In genomic region chr2:154539720-154540119, GRCm38 (mm10) we compare ENCODE assay signal across 9 mouse cellular contexts. TPM values are rescaled to one million over a fixed set of nuclear protein-coding genes. Genes with fewer than 3 reads are reported as not detected.
A peak's percentile ranks its signal among the peaks of the same experiment; 100 is the strongest.
DNase-seq lines count a peak whose midpoint lies in the region; ATAC-seq and TF ChIP-seq lines count a peak whose summit lies in the region.
"Had no signal": no experiment of that assay in that cellular context is flagged by ENCODE, and none has a peak within 500 bp of the region (broad histone marks: within the 10 kb centered on the region; RNA-seq: fewer than 3 reads in every experiment).

No protein-coding gene starts in this region.

- no peaks in the 10 kb centered on the region for H3K9me3 ChIP-seq in CH12.LX (replicated peaks; ENCODE audit: low read length)
- H3K9me3 ChIP-seq: heart, embryonic 13.5 days had no signal

- peaks cover 0 to 10% of the 10 kb centered on the region in 2 experiments; a peak in 2 of 4 replicates for H3K4me1 ChIP-seq in CH12.LX (ENCODE audit: control insufficient read depth in 1 of 2, insufficient read depth in 2 of 2)

- peak; percentile 91 for TF ChIP-seq CTCF in layer of hippocampus, adult 2 months (conservative IDR thresholded peaks at IDR 0.05)
- TF ChIP-seq CTCF in CH12.LX (conservative IDR thresholded peaks at IDR 0.05 in 1 of 2, IDR thresholded peaks at IDR 0.05 in 1 of 2; ENCODE audit: low read depth in 2 of 2, low read length in 2 of 2), result peak in 1 of 2 experiments; percentile 75; a peak in 3 of 4 replicates

- TF ChIP-seq POLR2A in CH12.LX (IDR thresholded peaks at IDR 0.05; ENCODE audit: low read depth, low read length), result no peak

- no peaks in the 10 kb centered on the region for H3K79me2 ChIP-seq in CH12.LX (replicated peaks; ENCODE audit: control insufficient read depth, extremely low read depth, insufficient read depth, poor library complexity, severe bottlenecking)

- in situ Hi-C loops in CH12.LX (cut with MboI; ENCODE audit: low pct_ligation_motif_present, low pct_unique_long_range_greater_than_20kb, low sequenced_read_pairs), result no loop called here

- no peak overlapping the region for H3K4me3 ChIP-seq in layer of hippocampus, adult 2 months
- no peak overlapping the region for H3K4me3 ChIP-seq in CH12.LX (replicated peaks in 1 of 3; ENCODE audit: low read depth in 2 of 3, low read length in 2 of 3, poor library complexity in 1 of 3)
- H3K4me3 ChIP-seq: heart, embryonic 13.5 days had no signal

- dilution Hi-C loops in CH12.LX (cut with MboI; ENCODE audit: extremely low pct_ligation_motif_present, extremely low pct_unique_long_range_greater_than_20kb, low sequenced_read_pairs), result no loop called here

- no peak for TF ChIP-seq EP300 in CH12.LX (IDR thresholded peaks at IDR 0.05; ENCODE audit: low read length)

- no peak overlapping the region for H3K9ac ChIP-seq in CH12.LX (ENCODE audit: insufficient read depth, low read depth)
- H3K9ac ChIP-seq: heart, embryonic 13.5 days had no signal

- H3K36me3 ChIP-seq in CH12.LX (replicated peaks in 1 of 2; ENCODE audit: control insufficient read depth in 1 of 2, insufficient read depth in 1 of 2, low read length in 1 of 2), result peaks cover 15 to 81% of the 10 kb centered on the region in 2 experiments

- H3K4me2 ChIP-seq in CH12.LX (ENCODE audit: insufficient read depth, low read depth, poor library complexity, severe bottlenecking), result no peak overlapping the region
- H3K4me2 ChIP-seq: heart, embryonic 13.5 days had no signal

- DNase-seq in cerebellum, adult 9-11 months, result peak; percentile 33
- DNase-seq in cerebellum, adult 8-10 months, result no peak
- DNase-seq in layer of hippocampus, adult 2 months (ENCODE audit: low spot score in 2 of 2), result peak; percentile 48 to 59
- no peak for DNase-seq in layer of hippocampus, postnatal 36 days
- peak; percentile 37 for DNase-seq in CH12.LX (ENCODE audit: extremely low read depth)
- DNase-seq in cerebellum, postnatal 36 days, result peak; percentile 54 to 65
- no peak for DNase-seq in ovary, adult 18-20 months (ENCODE audit: low spot score)

- 0 out of 2 replicates have a peak, but pooled peaks have one; percentile 24 for ATAC-seq in monocyte, adult 5-6 weeks (replicated peaks; ENCODE audit: insufficient number of reproducible peaks, low FRiP score, low TSS enrichment, poor library complexity, severe bottlenecking)

- peak; percentile 74 for TF ChIP-seq RAD21 in CH12.LX (IDR thresholded peaks at IDR 0.05; ENCODE audit: low read depth, low read length)

- H3K27me3 ChIP-seq in CH12.LX (replicated peaks), result no peaks in the 10 kb centered on the region
- H3K27me3 ChIP-seq: heart, embryonic 13.5 days had no signal

- peak overlapping the region; percentile 84; the same call in 1 of the 2 replicates for H3K27ac ChIP-seq in layer of hippocampus, adult 2 months
- H3K27ac ChIP-seq in CH12.LX (ENCODE audit: insufficient read depth, low read depth), result no peak overlapping the region
- H3K27ac ChIP-seq: heart, embryonic 13.5 days had no signal

TF ChIP-seq in CH12.LX, 34 proteins besides CTCF, POLR2A, EP300 and RAD21:
- no peak for TF ChIP-seq MXI1 (IDR thresholded peaks at IDR 0.05; ENCODE audit: low read depth, low read length)
- TF ChIP-seq KAT2A (IDR thresholded peaks at IDR 0.05; ENCODE audit: insufficient replicate concordance, low read length), result no peak
- TF ChIP-seq SMC3 (IDR thresholded peaks at IDR 0.05; ENCODE audit: low read depth, low read length), result peak; percentile 68
- 0 out of 2 replicates have a peak, but pooled peaks have one; percentile 22 for TF ChIP-seq POLR2AphosphoS2 (IDR thresholded peaks at IDR 0.05; ENCODE audit: low read depth, low read length)
- TF ChIP-seq JUN (IDR thresholded peaks at IDR 0.05; ENCODE audit: insufficient read depth, low read depth, low read length), result no peak

RNA-seq across cellular contexts. Expression of gene 1700003F12Rik, which starts 7.2 kb away (rescaled TPM):
- 1 to 10 TPM in 1 of 2 experiments, not detected in 1; 1.4 TPM for total RNA-seq in layer of hippocampus, adult 2 months (2021)
- total RNA-seq in layer of hippocampus, postnatal 36 days (2021), result under 1 TPM in 1 of 2 experiments, not detected in 1; 0.99 TPM
- total RNA-seq in CH12.LX (2012; rRNA removed) (0.85 and 0.92 TPM in 2 replicates), CH12.LX (2014; rRNA removed) (0.52 TPM in 1 of 2 replicates, not detected in the other)
- polyA plus RNA-seq in CH12.LX (2012; ENCODE audit: insufficient read length, low read depth), result 0.56 and 0.71 TPM in 2 replicates
- total RNA-seq in monocyte, adult 5-6 weeks (2017), result 0.78 TPM in 1 of 3 replicates, not detected in the others
- polyA plus RNA-seq: heart, embryonic 13.5 days had no signal

RNA-seq across cellular contexts. Expression of gene Actl10, which starts 11.9 kb away (rescaled TPM):
- not detected for total RNA-seq in layer of hippocampus, adult 2 months (2021)
- not detected for total RNA-seq in layer of hippocampus, postnatal 36 days (2021)
- total RNA-seq in CH12.LX (2012; rRNA removed) (0.17 and 0.25 TPM in 2 replicates), CH12.LX (2014; rRNA removed) (not detected in 2 replicates)
- polyA plus RNA-seq in CH12.LX (2012; ENCODE audit: insufficient read length, low read depth), result 0.20 and 0.44 TPM in 2 replicates
- not detected in 3 replicates for total RNA-seq in monocyte, adult 5-6 weeks (2017)

RNA-seq across cellular contexts. Expression of gene Necab3, which starts 19.0 kb away (rescaled TPM):
- total RNA-seq in layer of hippocampus, adult 2 months (2021), result 10 to 100 TPM; 30.0 to 34.9 TPM
- total RNA-seq in layer of hippocampus, postnatal 36 days (2021), result 10 to 100 TPM; 26.8 to 28.6 TPM
- 0.80 and 2.8 TPM in 2 replicates for total RNA-seq in CH12.LX (2012; rRNA removed)
- 0.87 and 1.7 TPM in 2 replicates for total RNA-seq in CH12.LX (2014; rRNA removed)
- polyA plus RNA-seq in CH12.LX (2012; ENCODE audit: insufficient read length, low read depth), result 1.6 and 2.0 TPM in 2 replicates
- total RNA-seq in monocyte, adult 5-6 weeks (2017), result 0.68 TPM in 1 of 3 replicates, not detected in the others

RNA-seq across cellular contexts. Expression of gene E2f1, which starts 30.0 kb away (rescaled TPM):
- 1 to 10 TPM; 5.4 to 5.7 TPM for total RNA-seq in layer of hippocampus, adult 2 months (2021)
- 1 to 10 TPM; 4.9 to 5.8 TPM for total RNA-seq in layer of hippocampus, postnatal 36 days (2021)
- total RNA-seq in CH12.LX (2012; rRNA removed), result 5.3 and 6.5 TPM in 2 replicates
- 4.5 and 5.1 TPM in 2 replicates for total RNA-seq in CH12.LX (2014; rRNA removed)
- 19.4 and 19.6 TPM in 2 replicates for polyA plus RNA-seq in CH12.LX (2012; ENCODE audit: insufficient read length, low read depth)
- total RNA-seq in monocyte, adult 5-6 weeks (2017), result 0.64 to 3.1 TPM (median 1.8 TPM) in 3 replicates

Comparison
In these comparisons a context has a peak if more than half of its experiments do, and no peak if none do; other contexts are left out.
1. DNase-seq: peak in cerebellum, adult 9-11 months (single experiment), layer of hippocampus, adult 2 months (2 of 2), CH12.LX (single experiment) and cerebellum, postnatal 36 days (2 of 2); none in cerebellum, adult 8-10 months (single experiment), layer of hippocampus, postnatal 36 days (0 of 2) and ovary, adult 18-20 months (single experiment).
2. RNA of gene Necab3, which starts 19.0 kb away (total RNA-seq): 30.0 to 34.9 TPM in layer of hippocampus, adult 2 months and 26.8 to 28.6 TPM in layer of hippocampus, postnatal 36 days; 0.80 to 2.8 TPM in CH12.LX and 0.68 TPM in monocyte, adult 5-6 weeks; every median in the first group is over 4 times any median in the second.